Mouse (Mus musculus) G1E (cell line): ENCODE results near the gene Lypla2. TPM values are rescaled to one million over a fixed set of nuclear protein-coding genes. Genes with fewer than 3 reads are reported as not detected.

ENCODE experiments used
- ATAC-seq: 2 replicates; pipeline ENCODE4 v1.8.0; 2016; ENCODE audit warnings: mild to moderate bottlenecking; ENCODE audit not compliant: insufficient number of reproducible peaks, poor library complexity, low FRiP score, severe bottlenecking; ENCODE audit errors: extremely low read depth
- DNase-seq: peaks from one replicate; pipeline ENCODE4 v3.0.0; 2012; ENCODE audit warnings: low spot score
- H3K27me3 ChIP-seq: 2 replicates; pipeline ENCODE4 v1.6.1; 2012; ENCODE audit warnings: mild to moderate bottlenecking, low read length, inconsistent platforms; ENCODE audit not compliant: insufficient read depth
- H3K36me3 ChIP-seq: replicated peaks from 2 replicates; pipeline ENCODE3; 2012; ENCODE audit warnings: mild to moderate bottlenecking, inconsistent platforms
- H3K4me1 ChIP-seq: 2 replicates; pipeline ENCODE4 v1.6.1; 2012; ENCODE audit warnings: low read depth, low read length, inconsistent platforms, mixed read lengths; ENCODE audit not compliant: insufficient read depth
- H3K4me3 ChIP-seq: 2 replicates; pipeline ENCODE4 v1.5.1; 2012; ENCODE audit warnings: low read depth, mild to moderate bottlenecking, inconsistent platforms, low read length, moderate library complexity, mixed read lengths
- H3K9me3 ChIP-seq: replicated peaks from 2 replicates; pipeline ENCODE4 v1.6.1; 2012; ENCODE audit warnings: inconsistent platforms
- CTCF ChIP-seq: IDR thresholded peaks from 2 replicates; pipeline ENCODE4 v1.5.1; 2012; ENCODE audit warnings: low read depth, low read length, inconsistent platforms, mixed read lengths
- GATA1 ChIP-seq: IDR thresholded peaks from 2 replicates; pipeline ENCODE4 v1.6.1; 2012; ENCODE audit warnings: borderline replicate concordance, low read length, inconsistent platforms, mixed read lengths
- GATA2 ChIP-seq: IDR thresholded peaks from 2 replicates; pipeline ENCODE4 v1.6.1; 2012; ENCODE audit warnings: low read depth, low read length, inconsistent platforms, borderline replicate concordance
- POLR2AphosphoS5 ChIP-seq: IDR thresholded peaks from 2 replicates; pipeline ENCODE4 v1.6.1; 2012; ENCODE audit warnings: low read depth, low read length, inconsistent platforms; ENCODE audit not compliant: insufficient replicate concordance
- TAL1 ChIP-seq: conservative IDR thresholded peaks from 2 replicates; pipeline ENCODE4 v1.6.1; 2012; ENCODE audit warnings: low read depth, low read length, inconsistent platforms, mixed read lengths
- polyA plus RNA-seq: library from polyadenylated mRNA; stranded (reverse); fragments of >175 nt; gene quantifications from 2 replicates; pipeline ENCODE4 v1.2.3, GENCODE M21; 2012
- total RNA-seq, 2 experiments: library from RNA; stranded (forward) in 1 of 2; stranded (reverse) in 1 of 2; fragments of 200-1000 nt in 1 of 2; fragments of >200 nt in 1 of 2; fragmentation: Nextera tagmentation in 1 of 2; gene quantifications; 2 replicates each; pipeline ENCODE4 v1.2.3; 2014 to 2017

Lypla2 gene
- total and polyA plus RNA-seq, 3 experiments: 28.5 to 243 (median 53.9) TPM

DNA sequence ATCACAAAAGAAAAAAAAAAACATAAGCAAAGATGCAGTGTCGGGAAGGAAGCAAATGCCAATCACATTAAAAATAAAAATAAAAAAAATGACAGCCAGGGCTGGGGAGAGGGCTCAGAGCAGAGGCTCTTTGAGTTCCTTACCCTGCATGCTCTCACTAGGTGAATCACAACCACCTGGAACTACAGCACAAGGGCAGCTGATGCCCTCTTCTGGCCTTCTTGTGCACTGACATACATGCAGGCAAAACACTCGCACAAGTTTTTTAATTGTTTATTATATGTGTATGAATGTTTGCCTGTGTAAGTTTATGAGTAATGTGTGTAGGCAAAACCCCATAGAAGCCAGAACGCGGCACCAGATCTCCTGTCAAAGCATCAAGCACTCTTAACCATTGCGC lies 40.6 kb downstream of the Lypla2 start:
- H3K36me3 ChIP-seq: peaks cover 95% of the 10 kb centered on the region
- DNase-seq: no peak
- TF ChIP-seq GATA1 (no peak), TAL1 (no peak), POLR2AphosphoS5 (no peak), CTCF (no peak), GATA2 (no peak)
- H3K27me3 ChIP-seq: no peaks in the 10 kb centered on the region
- peaks cover 13% of the 10 kb centered on the region for H3K4me1 ChIP-seq
- no peak overlapping the region for H3K4me3 ChIP-seq
- no peaks in the 10 kb centered on the region for H3K9me3 ChIP-seq
- no peak for ATAC-seq

GRCm38 (mm10) chr4:135930239-135930638 lies 42.2 kb downstream of the Lypla2 start:
- no peak for TF ChIP-seq GATA2
- no peak for TF ChIP-seq CTCF
- TF ChIP-seq POLR2AphosphoS5: no peak
- no peak for TF ChIP-seq TAL1
- no peak for TF ChIP-seq GATA1
- Histone ChIP-seq H3K9me3 (no peaks in the 10 kb centered on the region), H3K27me3 (no peaks in the 10 kb centered on the region), H3K36me3 (peaks cover 95% of the 10 kb centered on the region), H3K4me1 (peaks cover 13% of the 10 kb centered on the region), H3K4me3 (no peak overlapping the region)
- ATAC-seq (no peak), DNase-seq (no peak)

- no peak for TF ChIP-seq GATA2
- no peak for TF ChIP-seq GATA1
- no peak for TF ChIP-seq TAL1
- TF ChIP-seq CTCF: no peak
- TF ChIP-seq POLR2AphosphoS5: no peak
- H3K9me3 ChIP-seq: no peaks in the 10 kb centered on the region
- H3K36me3 ChIP-seq: peaks cover 96% of the 10 kb centered on the region
- DNase-seq: no peak
- H3K27me3 ChIP-seq: no peaks in the 10 kb centered on the region
- ATAC-seq: no peak
- no peak overlapping the region for H3K4me3 ChIP-seq
- peaks cover 10% of the 10 kb centered on the region for H3K4me1 ChIP-seq
Measured at GRCm38 (mm10) chr4:135929828-135930227, 42.6 kb downstream of the Lypla2 start.

GRCm38 (mm10) chr4:135929405-135929804 lies 43.0 kb downstream of the Lypla2 start:
- Histone ChIP-seq H3K36me3 (peaks cover 96% of the 10 kb centered on the region), H3K4me1 (peaks cover 7% of the 10 kb centered on the region; the same call in 1 of the 2 replicates), H3K27me3 (no peaks in the 10 kb centered on the region), H3K4me3 (no peak overlapping the region), H3K9me3 (no peaks in the 10 kb centered on the region)
- TF ChIP-seq POLR2AphosphoS5 (no peak), TAL1 (no peak), GATA2 (no peak), CTCF (no peak), GATA1 (no peak)
- DNase-seq (no peak), ATAC-seq (no peak)

DNA sequence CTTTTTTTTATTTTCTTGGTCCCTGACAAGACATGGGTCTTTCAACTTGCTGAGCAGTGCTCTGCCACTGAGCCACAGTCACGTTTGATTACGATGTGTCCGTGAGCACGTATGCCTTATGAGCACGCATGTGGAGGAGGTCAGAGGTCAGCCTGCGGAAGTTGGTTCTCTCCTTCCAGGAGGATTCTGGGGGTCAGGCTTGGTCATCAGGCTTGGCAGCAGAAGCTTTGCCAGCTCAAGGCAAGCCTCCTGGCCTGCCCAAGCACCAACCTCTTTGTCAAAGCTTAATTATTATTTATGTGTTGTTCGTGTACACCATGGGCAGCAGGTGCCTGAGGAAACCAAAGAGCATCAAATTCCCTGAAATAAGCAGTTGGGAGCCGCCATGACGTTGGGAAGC lies 44.0 kb downstream of the Lypla2 start:
- no peak for ATAC-seq
- no peak for DNase-seq
- no peak for TF ChIP-seq POLR2AphosphoS5
- TF ChIP-seq GATA1: no peak
- Histone ChIP-seq H3K4me3 (no peak overlapping the region), H3K36me3 (peaks cover 96% of the 10 kb centered on the region), H3K4me1 (0 out of 2 replicates have a peak, but pooled peaks cover 4% of the 10 kb centered on the region), H3K9me3 (no peaks in the 10 kb centered on the region), H3K27me3 (no peaks in the 10 kb centered on the region)

DNA sequence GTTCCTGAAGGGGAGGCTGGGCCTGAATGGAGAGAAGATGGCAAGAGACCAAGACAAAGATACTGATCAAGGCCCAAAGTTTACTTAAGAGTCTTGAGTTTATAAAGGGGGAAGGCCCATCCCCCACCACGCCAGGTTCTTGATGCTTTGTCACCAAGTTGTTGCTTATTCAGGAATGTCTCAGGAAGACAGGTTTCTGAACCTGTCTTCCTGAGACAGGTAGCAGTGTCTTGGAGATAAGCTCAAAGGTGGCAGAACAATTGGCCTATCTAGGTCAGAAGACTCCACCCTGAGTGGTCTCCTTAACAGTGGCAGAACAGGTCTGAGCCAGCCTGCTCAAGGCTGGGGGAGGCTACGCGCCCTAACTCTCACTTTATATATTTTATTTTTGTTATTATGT lies 45.6 kb downstream of the Lypla2 start:
- no peak for ATAC-seq

More for the DNA sequence above, 45.6 kb downstream of the Lypla2 start:
- Histone ChIP-seq H3K36me3 (peaks cover 91% of the 10 kb centered on the region), H3K27me3 (no peaks in the 10 kb centered on the region), H3K9me3 (no peaks in the 10 kb centered on the region), H3K4me3 (no peak overlapping the region), H3K4me1 (peaks cover 6% of the 10 kb centered on the region)
- TF ChIP-seq GATA2 (no peak), POLR2AphosphoS5 (no peak)
- DNase-seq: no peak
